Mouse (Mus musculus) hindbrain, embryonic 12.5 days (tissue): ENCODE results near the gene Npdc1. TPM values are rescaled to one million over a fixed set of nuclear protein-coding genes. Genes with fewer than 3 reads are reported as not detected.

Experiments
- ATAC-seq: fragments of 200-750 bp; cut with Nextera tagmentation; 2 replicates; pipeline ENCODE4 v1.8.0; 2017; ENCODE audit warnings: moderate TSS enrichment; ENCODE audit not compliant: low FRiP score
- H3K27ac ChIP-seq: fragments of 300-500 bp; sonication (generic); 2 replicates; pipeline ENCODE4 v1.5.1; 2016; ENCODE audit warnings: mild to moderate bottlenecking
- H3K27me3 ChIP-seq: fragments of 300-500 bp; sonication (generic); 2 replicates; pipeline ENCODE4 v1.6.1; 2016; ENCODE audit warnings: mild to moderate bottlenecking
- H3K36me3 ChIP-seq: fragments of 300-500 bp; sonication (generic); 2 replicates; pipeline ENCODE4 v1.6.1; 2016; ENCODE audit warnings: mild to moderate bottlenecking
- H3K4me1 ChIP-seq: fragments of 300-500 bp; sonication (generic); 2 replicates; pipeline ENCODE4 v1.6.1; 2016
- H3K4me2 ChIP-seq: fragments of 300-500 bp; sonication (generic); replicated peaks from 2 replicates; pipeline ENCODE4 v1.6.1; 2016; ENCODE audit warnings: mild to moderate bottlenecking
- H3K4me3 ChIP-seq: fragments of 300-500 bp; sonication (generic); 2 replicates; pipeline ENCODE4 v1.5.1; 2016; ENCODE audit warnings: mild to moderate bottlenecking
- H3K9ac ChIP-seq: fragments of 300-500 bp; sonication (generic); 2 replicates; pipeline ENCODE4 v1.6.1; 2016; ENCODE audit warnings: mild to moderate bottlenecking, moderate library complexity
- H3K9me3 ChIP-seq: fragments of 300-500 bp; sonication (generic); replicated peaks from 2 replicates; pipeline ENCODE4 v1.6.1; 2016; ENCODE audit warnings: mild to moderate bottlenecking
- WGBS: fragments of 180-500 bp; shearing (Covaris S2); methylation state at CpG from one replicate; pipeline ENCODE4 v1.1.7; 2016; 5-methylcytosine and 5-hydroxymethylcytosine counted together
- polyA plus RNA-seq: library from polyadenylated mRNA; unstranded; fragments of >200 nt; fragmentation: Nextera tagmentation; extraction: Ambion mirVana; gene quantifications from 2 replicates; pipeline ENCODE4 v1.2.1, GENCODE M21; 2016

Npdc1 gene
- polyA plus RNA-seq, result 216 and 225 TPM in 2 replicates

GRCm38 (mm10) chr2:25399051-25399450 is at the start of gene Npdc1:
Npdc1 (plus strand) TSS chr2:25399351.
- no peak within 1 kb of the TSS for H3K27ac ChIP-seq
- H3K36me3 ChIP-seq, result no peaks in the 10 kb centered on the region
- H3K4me2 ChIP-seq, result no peak within 1 kb of the TSS
- ATAC-seq, result no peak
- peaks cover 30% of the 10 kb centered on the region for H3K4me1 ChIP-seq
- H3K27me3 ChIP-seq, result peaks cover 82% of the 10 kb centered on the region
- H3K4me3 ChIP-seq, result no peak within 1 kb of the TSS
- H3K9ac ChIP-seq, result no peak within 1 kb of the TSS
- WGBS, result 61% methylated on average over 8 of the region's 8 CpGs
- no peaks in the 10 kb centered on the region for H3K9me3 ChIP-seq

- 97% methylated on average over 4 of the region's 4 CpGs for WGBS
- H3K27me3 ChIP-seq, result no peaks in the 10 kb centered on the region
- H3K36me3 ChIP-seq, result peaks cover 91% of the 10 kb centered on the region
- H3K4me2 ChIP-seq, result no peak overlapping the region
- no peak for ATAC-seq
- no peak overlapping the region for H3K9ac ChIP-seq
- no peaks in the 10 kb centered on the region for H3K4me1 ChIP-seq
- no peak overlapping the region for H3K4me3 ChIP-seq
- H3K27ac ChIP-seq, result no peak overlapping the region
- no peaks in the 10 kb centered on the region for H3K9me3 ChIP-seq
These were observed 49.7 kb upstream of the Npdc1 start for GRCm38 (mm10) chr2:25349499-25349898.

- Histone ChIP-seq H3K9me3 (no peaks in the 10 kb centered on the region), H3K4me2 (no peak overlapping the region), H3K36me3 (peaks cover 79% of the 10 kb centered on the region), H3K4me3 (no peak overlapping the region), H3K9ac (no peak overlapping the region), H3K27ac (no peak overlapping the region), H3K27me3 (no peaks in the 10 kb centered on the region), H3K4me1 (peaks cover 10% of the 10 kb centered on the region)
- WGBS, result 95% methylated on average over 3 of the region's 3 CpGs
- ATAC-seq, result no peak
These were observed 48.5 kb upstream of the Npdc1 start for GRCm38 (mm10) chr2:25350701-25351100.

GRCm38 (mm10) chr2:25354211-25354610 is 44.9 kb upstream of the Npdc1 start:
- Histone ChIP-seq H3K27me3 (no peaks in the 10 kb centered on the region), H3K27ac (no peak overlapping the region), H3K9me3 (no peaks in the 10 kb centered on the region), H3K4me3 (no peak overlapping the region), H3K4me2 (no peak overlapping the region), H3K9ac (no peak overlapping the region), H3K36me3 (peaks cover 44% of the 10 kb centered on the region), H3K4me1 (peaks cover 20% of the 10 kb centered on the region)
- 86% methylated on average over 6 of the region's 6 CpGs for WGBS
- ATAC-seq, result no peak

GRCm38 (mm10) chr2:25355419-25356066 is 43.6 kb upstream of the Npdc1 start:
- Histone ChIP-seq H3K9ac (peak overlapping the region; percentile 66), H3K4me3 (peak overlapping the region; percentile 52), H3K4me2 (peak overlapping the region; percentile 80), H3K27me3 (no peaks in the 10 kb centered on the region), H3K36me3 (peaks cover 31% of the 10 kb centered on the region), H3K27ac (no peak overlapping the region), H3K9me3 (no peaks in the 10 kb centered on the region), H3K4me1 (peaks cover 20% of the 10 kb centered on the region)
- ATAC-seq, result no peak
- 39% methylated on average over 18 of the region's 18 CpGs for WGBS

- Histone ChIP-seq H3K27ac (no peak within 1 kb of the TSS), H3K4me3 (peak within 1 kb of the TSS; percentile 52), H3K4me2 (peak within 1 kb of the TSS; percentile 80), H3K36me3 (peaks cover 22% of the 10 kb centered on the region), H3K9ac (peak within 1 kb of the TSS; percentile 66), H3K4me1 (peaks cover 20% of the 10 kb centered on the region), H3K27me3 (no peaks in the 10 kb centered on the region), H3K9me3 (no peaks in the 10 kb centered on the region)
- 9% methylated on average over 13 of the region's 13 CpGs for WGBS
- ATAC-seq, result peak; percentile 74
These were observed 42.7 kb upstream of the Npdc1 start, which contains the start of gene Dpp7 for GRCm38 (mm10) chr2:25356208-25357079. Dpp7 (minus strand) TSS chr2:25356359.

- Histone ChIP-seq H3K9me3 (no peaks in the 10 kb centered on the region), H3K27ac (no peak overlapping the region), H3K27me3 (peaks cover 21% of the 10 kb centered on the region), H3K36me3 (no peaks in the 10 kb centered on the region), H3K4me3 (no peak overlapping the region), H3K4me1 (peaks cover 21% of the 10 kb centered on the region), H3K4me2 (no peak overlapping the region), H3K9ac (no peak overlapping the region)
- no peak for ATAC-seq
- 81% methylated on average over 4 of the region's 4 CpGs for WGBS
These were observed 39.3 kb upstream of the Npdc1 start for GRCm38 (mm10) chr2:25359848-25360247.

- H3K9me3 ChIP-seq, result no peaks in the 10 kb centered on the region
- H3K4me2 ChIP-seq, result no peak overlapping the region
- no peak overlapping the region for H3K9ac ChIP-seq
- no peak overlapping the region for H3K27ac ChIP-seq
- peaks cover 49% of the 10 kb centered on the region for H3K27me3 ChIP-seq
- no peak for ATAC-seq
- peaks cover 9% of the 10 kb centered on the region for H3K4me1 ChIP-seq
- no peak overlapping the region for H3K4me3 ChIP-seq
- H3K36me3 ChIP-seq, result no peaks in the 10 kb centered on the region
- WGBS, result 64% methylated on average over 13 of the region's 13 CpGs
These were observed 35.5 kb upstream of the Npdc1 start for GRCm38 (mm10) chr2:25363478-25364178.

- peaks cover 9% of the 10 kb centered on the region for H3K4me1 ChIP-seq
- H3K9ac ChIP-seq, result 0 out of 2 replicates have a peak overlapping the region, but pooled peaks have one; percentile 68
- H3K9me3 ChIP-seq, result no peaks in the 10 kb centered on the region
- no peak; the same call in 1 of the 2 replicates for ATAC-seq
- H3K27ac ChIP-seq, result no peak overlapping the region
- WGBS, result 84% methylated on average over 4 of the region's 4 CpGs
- H3K4me2 ChIP-seq, result no peak overlapping the region
- H3K27me3 ChIP-seq, result peaks cover 53% of the 10 kb centered on the region
- no peaks in the 10 kb centered on the region for H3K36me3 ChIP-seq
- no peak overlapping the region for H3K4me3 ChIP-seq
These were observed 34.8 kb upstream of the Npdc1 start for GRCm38 (mm10) chr2:25364313-25364712.

- peak; percentile 29 for ATAC-seq
- Histone ChIP-seq H3K4me2 (peak overlapping the region; percentile 88), H3K4me1 (peaks cover 9% of the 10 kb centered on the region), H3K4me3 (peak overlapping the region; percentile 49), H3K9me3 (no peaks in the 10 kb centered on the region), H3K36me3 (no peaks in the 10 kb centered on the region), H3K27ac (no peak overlapping the region), H3K9ac (peak overlapping the region; percentile 68; the same call in 1 of the 2 replicates), H3K27me3 (peaks cover 53% of the 10 kb centered on the region)
- 32% methylated on average over 9 of the region's 9 CpGs for WGBS
These were observed 34.4 kb upstream of the Npdc1 start for GRCm38 (mm10) chr2:25364761-25365090.

GRCm38 (mm10) chr2:25365091-25365761 is 33.9 kb upstream of the Npdc1 start, which contains the start of gene Uap1l1:
Uap1l1 (minus strand) TSS chr2:25365682.
- Histone ChIP-seq H3K4me1 (peaks cover 9% of the 10 kb centered on the region), H3K9me3 (no peaks in the 10 kb centered on the region), H3K4me3 (peak within 1 kb of the TSS; percentile 49), H3K27ac (no peak within 1 kb of the TSS), H3K9ac (peak within 1 kb of the TSS; percentile 68), H3K4me2 (peak within 1 kb of the TSS; percentile 88), H3K27me3 (peaks cover 53% of the 10 kb centered on the region), H3K36me3 (no peaks in the 10 kb centered on the region)
- ATAC-seq, result peak; percentile 74
- WGBS, result 1% methylated on average over 52 of the region's 54 CpGs
